Mouse (Mus musculus) stomach, postnatal 0 days (tissue): ENCODE data around the gene Matk.

ENCODE experiments used
- CTCF ChIP-seq: IDR thresholded peaks from 2 replicates; pipeline ENCODE4 v1.5.1; 2016; ENCODE audit warnings: antibody characterized with exemption, low read depth, mild to moderate bottlenecking, moderate library complexity
- EP300 ChIP-seq: optimal IDR thresholded peaks from 2 replicates; pipeline ENCODE3; 2016; ENCODE audit warnings: antibody characterized with exemption

DNA sequence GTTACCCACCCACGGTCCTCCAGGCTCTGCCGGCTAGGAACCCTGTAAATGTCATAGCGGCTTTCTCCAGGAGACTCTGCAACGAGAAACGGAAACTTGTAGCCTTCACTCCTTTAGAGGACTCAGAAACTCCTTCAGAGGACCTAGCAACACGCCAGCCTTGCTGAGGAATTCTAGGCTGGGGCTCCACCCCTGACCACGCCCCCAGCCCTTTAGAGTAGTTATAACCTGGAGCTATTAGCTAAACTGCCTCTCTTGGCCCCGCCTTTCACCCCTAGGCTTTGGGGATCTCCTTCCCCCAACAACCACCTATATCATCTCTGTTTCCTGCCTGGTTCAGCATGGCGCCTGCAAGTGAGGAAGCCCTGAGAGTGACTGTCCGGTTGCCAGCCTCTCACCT is 26.8 kb downstream of the Matk start:
- no peak for TF ChIP-seq CTCF
- no peak for TF ChIP-seq EP300
